Mouse (Mus musculus) heart, embryonic 11.5 days (tissue): ENCODE results near the gene Aldh4a1. TPM values are rescaled to one million over a fixed set of nuclear protein-coding genes. Genes with fewer than 3 reads are reported as not detected.

Source experiments
- ATAC-seq: fragments of 200-750 bp; cut with Nextera tagmentation; replicated peaks from 2 replicates; pipeline ENCODE4 v1.8.0; 2017; ENCODE audit warnings: moderate library complexity; ENCODE audit not compliant: insufficient number of reproducible peaks, low FRiP score, low TSS enrichment
- H3K27ac ChIP-seq: fragments of 300-500 bp; sonication (generic); 2 replicates; pipeline ENCODE4 v1.5.1; 2014; ENCODE audit warnings: mild to moderate bottlenecking, low read depth, low read length
- H3K27me3 ChIP-seq: fragments of 300-500 bp; sonication (generic); 2 replicates; pipeline ENCODE4 v1.6.1; 2014; ENCODE audit warnings: mild to moderate bottlenecking, low read length, mixed read lengths; ENCODE audit not compliant: control insufficient read depth, insufficient read depth
- H3K36me3 ChIP-seq: fragments of 300-500 bp; sonication (generic); 2 replicates; pipeline ENCODE4 v1.6.1; 2014; ENCODE audit warnings: mild to moderate bottlenecking, low read length, moderate library complexity, mixed read lengths; ENCODE audit not compliant: control insufficient read depth, insufficient read depth
- H3K4me1 ChIP-seq: fragments of 300-500 bp; sonication (generic); 2 replicates; pipeline ENCODE4 v1.6.1; 2014; ENCODE audit warnings: low read length; ENCODE audit not compliant: control insufficient read depth, insufficient read depth
- H3K4me2 ChIP-seq: fragments of 300-500 bp; sonication (generic); 2 replicates; pipeline ENCODE4 v1.6.1; 2014; ENCODE audit warnings: mild to moderate bottlenecking, moderate library complexity
- H3K4me3 ChIP-seq: fragments of 300-500 bp; sonication (generic); 2 replicates; pipeline ENCODE4 v1.5.1; 2014; ENCODE audit warnings: low read depth, low read length
- H3K9ac ChIP-seq: fragments of 300-500 bp; sonication (generic); 2 replicates; pipeline ENCODE4 v1.6.1; 2014; ENCODE audit warnings: mild to moderate bottlenecking, low read depth, low read length, moderate library complexity
- H3K9me3 ChIP-seq: fragments of 300-500 bp; sonication (generic); replicated peaks from 2 replicates; pipeline ENCODE4 v1.6.1; 2016; ENCODE audit warnings: low read length; ENCODE audit not compliant: control insufficient read depth
- WGBS: fragments of 180-500 bp; shearing (Covaris S2); extraction: QIAGEN DNeasy Blood & Tissue Kit; methylation state at CpG from one replicate; pipeline ENCODE4 v1.1.7; 2014; ENCODE audit not compliant: insufficient replicate concordance; 5-methylcytosine and 5-hydroxymethylcytosine counted together
- polyA plus RNA-seq: library from polyadenylated mRNA; unstranded; fragments of >200 nt; fragmentation: Nextera tagmentation; extraction: Ambion mirVana; gene quantifications from 2 replicates; pipeline ENCODE4 v1.2.1, GENCODE M21; 2014

The Aldh4a1 gene
- polyA plus RNA-seq, 1 experiment from 2014 or later, result 11.8 TPM

- peak overlapping the region; percentile 25 for H3K4me2 ChIP-seq
- WGBS, result 74% methylated on average over 8 of the region's 8 CpGs
- ATAC-seq, result no peak
- H3K27me3 ChIP-seq, result no peaks in the 10 kb centered on the region
- H3K4me1 ChIP-seq, result peaks cover 64% of the 10 kb centered on the region
- H3K36me3 ChIP-seq, result no peaks in the 10 kb centered on the region
- no peaks in the 10 kb centered on the region for H3K9me3 ChIP-seq
- peak overlapping the region; percentile 5; the same call in 1 of the 2 replicates for H3K4me3 ChIP-seq
- 0 out of 2 replicates have a peak overlapping the region, but pooled peaks have one; percentile 28 for H3K9ac ChIP-seq
- peak overlapping the region; percentile 10; the same call in 1 of the 2 replicates for H3K27ac ChIP-seq
Observed at GRCm38 (mm10) chr4:139578389-139578788, 44.3 kb upstream of the Aldh4a1 start.

GRCm38 (mm10) chr4:139579003-139579402 lies 43.7 kb upstream of the Aldh4a1 start:
- Histone ChIP-seq H3K27ac (no peak overlapping the region), H3K4me3 (no peak overlapping the region), H3K9ac (peak overlapping the region; percentile 16; the same call in 1 of the 2 replicates), H3K4me1 (peaks cover 59% of the 10 kb centered on the region), H3K36me3 (no peaks in the 10 kb centered on the region), H3K9me3 (no peaks in the 10 kb centered on the region), H3K27me3 (no peaks in the 10 kb centered on the region), H3K4me2 (peak overlapping the region; percentile 25; the same call in 1 of the 2 replicates)
- 35% methylated on average over 10 of the region's 10 CpGs for WGBS
- no peak for ATAC-seq

GRCm38 (mm10) chr4:139579466-139579865 lies 43.2 kb upstream of the Aldh4a1 start:
- no peaks in the 10 kb centered on the region for H3K27me3 ChIP-seq
- peak overlapping the region; percentile 25; the same call in 1 of the 2 replicates for H3K4me2 ChIP-seq
- H3K36me3 ChIP-seq, result no peaks in the 10 kb centered on the region
- ATAC-seq, result no peak
- no peak overlapping the region for H3K4me3 ChIP-seq
- peak overlapping the region; percentile 92 for H3K27ac ChIP-seq
- peaks cover 62% of the 10 kb centered on the region for H3K4me1 ChIP-seq
- 44% methylated on average over 6 of the region's 6 CpGs for WGBS
- peak overlapping the region; percentile 16 for H3K9ac ChIP-seq
- no peaks in the 10 kb centered on the region for H3K9me3 ChIP-seq

GRCm38 (mm10) chr4:139580663-139581336 lies 41.9 kb upstream of the Aldh4a1 start:
- H3K9me3 ChIP-seq, result no peaks in the 10 kb centered on the region
- H3K4me2 ChIP-seq, result peak overlapping the region; percentile 60
- no peaks in the 10 kb centered on the region for H3K27me3 ChIP-seq
- peak overlapping the region; percentile 92 for H3K27ac ChIP-seq
- 10% methylated on average over 14 of the region's 15 CpGs for WGBS
- peaks cover 68% of the 10 kb centered on the region for H3K4me1 ChIP-seq
- H3K36me3 ChIP-seq, result no peaks in the 10 kb centered on the region
- peak; percentile 45; the same call in 1 of the 2 replicates for ATAC-seq
- peak overlapping the region; percentile 15; the same call in 1 of the 2 replicates for H3K4me3 ChIP-seq
- peak overlapping the region; percentile 74 for H3K9ac ChIP-seq

GRCm38 (mm10) chr4:139581427-139582051 lies 41.1 kb upstream of the Aldh4a1 start:
- Histone ChIP-seq H3K4me1 (peaks cover 68% of the 10 kb centered on the region), H3K27me3 (no peaks in the 10 kb centered on the region), H3K9me3 (no peaks in the 10 kb centered on the region), H3K27ac (peak overlapping the region; percentile 92), H3K36me3 (no peaks in the 10 kb centered on the region), H3K9ac (peak overlapping the region; percentile 74), H3K4me2 (peak overlapping the region; percentile 60), H3K4me3 (no peak overlapping the region; the same call in 1 of the 2 replicates)
- no peak for ATAC-seq
- 40% methylated on average over 6 of the region's 6 CpGs for WGBS

- Histone ChIP-seq H3K36me3 (no peaks in the 10 kb centered on the region), H3K27me3 (no peaks in the 10 kb centered on the region), H3K4me3 (no peak overlapping the region), H3K4me2 (no peak overlapping the region), H3K9ac (no peak overlapping the region), H3K4me1 (peaks cover 61% of the 10 kb centered on the region), H3K9me3 (no peaks in the 10 kb centered on the region), H3K27ac (peak overlapping the region; percentile 92; the same call in 1 of the 2 replicates)
- ATAC-seq, result no peak
- 72% methylated on average over 6 of the region's 6 CpGs for WGBS
Observed at GRCm38 (mm10) chr4:139582346-139582745, 40.3 kb upstream of the Aldh4a1 start.

GRCm38 (mm10) chr4:139582903-139583302 lies 39.8 kb upstream of the Aldh4a1 start:
- Histone ChIP-seq H3K4me1 (peaks cover 61% of the 10 kb centered on the region), H3K4me2 (no peak overlapping the region), H3K36me3 (no peaks in the 10 kb centered on the region), H3K27me3 (no peaks in the 10 kb centered on the region), H3K4me3 (no peak overlapping the region), H3K27ac (peak overlapping the region; percentile 7; the same call in 1 of the 2 replicates), H3K9me3 (no peaks in the 10 kb centered on the region), H3K9ac (0 out of 2 replicates have a peak overlapping the region, but pooled peaks have one; percentile 34)
- WGBS, result 62% methylated on average over 3 of the region's 3 CpGs
- no peak for ATAC-seq

- WGBS, result 72% methylated on average over 11 of the region's 11 CpGs
- H3K4me2 ChIP-seq, result no peak overlapping the region
- no peak for ATAC-seq
Observed at GRCm38 (mm10) chr4:139583629-139584245, 38.9 kb upstream of the Aldh4a1 start.

More at GRCm38 (mm10) chr4:139583629-139584245, 38.9 kb upstream of the Aldh4a1 start:
- no peak overlapping the region for H3K4me3 ChIP-seq
- peaks cover 57% of the 10 kb centered on the region for H3K4me1 ChIP-seq
- no peaks in the 10 kb centered on the region for H3K27me3 ChIP-seq
- no peaks in the 10 kb centered on the region for H3K36me3 ChIP-seq
- H3K9ac ChIP-seq, result 0 out of 2 replicates have a peak overlapping the region, but pooled peaks have one; percentile 34
- no peak overlapping the region for H3K27ac ChIP-seq
- H3K9me3 ChIP-seq, result no peaks in the 10 kb centered on the region
